Mouse (Mus musculus) effector memory CD4-positive, alpha-beta T cell, adult 7 months (primary cell): ENCODE data around the gene Dchs1. TPM values are rescaled to one million over a fixed set of nuclear protein-coding genes. Genes with fewer than 3 reads are reported as not detected.

Experiments
- polyA plus RNA-seq: library from polyadenylated mRNA; unstranded; fragments of 100-300 nt; shearing (Covaris generic); gene quantifications from one replicate; pipeline ENCODE4 v1.2.1, GENCODE M21; 2017

The Dchs1 gene
- not detected for polyA plus RNA-seq

DNA sequence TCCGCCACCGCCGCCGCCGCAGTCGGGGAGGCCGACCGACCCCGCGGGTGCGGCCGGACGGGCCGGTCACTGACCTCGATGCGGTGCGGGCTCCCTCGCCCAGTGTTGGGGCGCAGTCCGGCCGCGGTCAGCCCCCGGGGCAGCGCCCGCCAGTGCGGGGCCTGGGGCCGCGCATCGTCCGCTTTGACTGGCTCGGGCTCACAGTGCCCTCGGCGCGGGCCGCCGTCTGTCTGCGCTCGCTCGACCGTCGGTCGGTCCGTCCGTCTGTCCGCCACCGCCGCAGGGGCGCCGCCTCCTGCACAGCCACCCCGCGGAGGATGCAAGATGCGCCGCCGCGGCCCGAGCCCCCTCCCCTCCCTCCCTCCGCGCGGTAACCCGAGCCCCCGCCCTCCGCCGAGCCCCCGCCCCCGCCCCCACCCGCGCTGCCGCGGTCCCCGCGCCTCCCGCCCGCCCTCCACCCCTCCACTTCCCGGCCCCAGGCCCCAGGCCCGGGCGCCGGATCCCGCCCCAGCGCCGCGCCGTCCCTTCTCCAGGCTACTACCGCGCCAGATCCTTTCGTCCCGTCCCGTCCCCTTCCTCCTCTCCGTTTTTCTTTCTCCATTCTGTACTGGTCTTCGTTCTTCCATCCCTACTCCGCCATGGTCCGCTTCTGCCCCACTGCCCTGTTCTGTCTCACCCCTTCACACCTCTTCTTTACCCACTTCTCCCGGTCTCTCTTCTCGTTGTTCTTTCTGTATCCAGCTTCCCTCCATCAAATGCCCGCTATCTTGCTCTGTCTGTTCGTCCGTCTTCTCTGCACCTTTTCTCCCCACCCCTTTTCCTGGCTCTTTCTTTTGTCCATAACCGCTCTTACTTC, at the start of gene Dchs1:
Gene Dchs1, minus strand, starts transcription at position 370 of the 856 bp plus-strand sequence.

DNA sequence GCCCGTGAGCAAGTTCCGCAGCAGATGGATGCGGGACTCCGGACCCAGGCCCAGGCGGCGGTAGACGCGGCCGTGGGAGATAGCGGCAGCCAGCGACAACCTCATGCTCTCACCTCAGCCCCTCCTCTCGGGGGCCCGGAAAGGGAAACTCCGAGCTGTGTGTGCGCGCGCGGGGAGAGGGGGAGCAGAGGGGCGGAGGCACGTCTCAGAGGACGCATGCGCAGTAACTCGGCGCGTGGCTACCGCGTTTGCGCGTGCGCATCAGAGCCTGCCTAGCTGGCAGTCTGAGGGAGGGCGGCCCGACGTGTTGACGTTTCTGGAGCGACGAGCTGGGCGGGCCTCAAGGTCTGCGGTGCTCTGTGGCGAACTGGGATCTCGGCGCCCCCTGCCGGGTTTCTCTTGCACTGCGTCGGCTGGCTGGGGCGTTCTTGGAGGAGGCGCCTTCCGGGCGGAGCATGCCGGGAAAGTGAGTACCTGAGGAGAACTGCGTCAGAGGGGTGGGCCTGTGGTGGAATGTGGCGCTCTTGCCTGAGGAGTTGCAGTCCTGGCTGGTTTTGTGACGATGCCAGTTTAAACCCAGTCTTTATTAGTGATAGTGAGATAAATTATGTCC, 23.5 kb upstream of the Dchs1 start, which contains the start of gene Mrpl17:
Gene Mrpl17, minus strand, starts transcription at position 223 of the 613 bp plus-strand sequence.

DNA sequence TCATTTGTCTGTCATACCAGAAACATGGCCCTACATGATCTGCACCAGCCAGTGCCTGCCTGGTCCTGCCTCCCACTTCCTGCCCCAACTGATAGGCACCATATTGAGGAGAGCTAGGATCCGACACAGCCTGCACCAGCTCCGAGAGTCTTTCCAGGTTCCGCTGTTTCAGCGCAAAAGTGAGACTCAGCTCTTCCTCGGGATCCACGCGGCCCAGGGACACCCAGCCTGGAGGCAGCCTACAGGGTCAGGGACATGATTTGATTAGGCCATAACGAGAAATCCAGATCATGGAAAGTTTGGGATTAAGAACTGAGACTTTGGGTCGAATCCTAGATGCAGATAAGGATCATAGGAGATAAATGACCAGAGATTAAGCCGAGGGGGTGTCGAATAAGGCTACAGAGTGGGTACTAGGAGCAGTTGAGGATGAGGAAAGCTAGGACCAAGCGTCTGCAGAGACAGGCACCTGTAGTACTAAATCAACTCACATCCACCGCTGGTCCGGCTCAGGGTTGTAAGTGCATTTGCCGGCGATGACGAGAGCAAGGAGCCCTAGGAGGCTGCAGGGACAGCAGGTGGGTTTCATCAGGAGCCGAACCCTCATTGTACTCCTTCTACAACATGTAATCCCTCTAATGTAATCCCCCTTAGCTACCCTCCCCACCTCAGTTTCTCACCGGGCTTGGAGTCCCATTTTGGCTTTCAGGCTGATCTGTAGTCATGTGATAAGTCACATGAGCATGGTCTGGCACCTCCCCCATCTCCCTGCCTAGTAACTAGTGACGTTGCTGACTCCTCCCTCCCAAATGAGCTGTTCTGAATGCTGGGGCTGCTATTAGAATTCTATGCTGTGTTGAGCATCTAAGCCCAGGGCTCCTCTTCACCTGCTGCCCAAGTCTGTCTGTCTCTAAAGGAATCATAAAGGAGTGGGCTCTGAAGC, 35.7 kb downstream of the Dchs1 start, which contains the start of gene Tpp1:
Gene Tpp1, minus strand, starts transcription at position 745 of the 943 bp plus-strand sequence.

DNA sequence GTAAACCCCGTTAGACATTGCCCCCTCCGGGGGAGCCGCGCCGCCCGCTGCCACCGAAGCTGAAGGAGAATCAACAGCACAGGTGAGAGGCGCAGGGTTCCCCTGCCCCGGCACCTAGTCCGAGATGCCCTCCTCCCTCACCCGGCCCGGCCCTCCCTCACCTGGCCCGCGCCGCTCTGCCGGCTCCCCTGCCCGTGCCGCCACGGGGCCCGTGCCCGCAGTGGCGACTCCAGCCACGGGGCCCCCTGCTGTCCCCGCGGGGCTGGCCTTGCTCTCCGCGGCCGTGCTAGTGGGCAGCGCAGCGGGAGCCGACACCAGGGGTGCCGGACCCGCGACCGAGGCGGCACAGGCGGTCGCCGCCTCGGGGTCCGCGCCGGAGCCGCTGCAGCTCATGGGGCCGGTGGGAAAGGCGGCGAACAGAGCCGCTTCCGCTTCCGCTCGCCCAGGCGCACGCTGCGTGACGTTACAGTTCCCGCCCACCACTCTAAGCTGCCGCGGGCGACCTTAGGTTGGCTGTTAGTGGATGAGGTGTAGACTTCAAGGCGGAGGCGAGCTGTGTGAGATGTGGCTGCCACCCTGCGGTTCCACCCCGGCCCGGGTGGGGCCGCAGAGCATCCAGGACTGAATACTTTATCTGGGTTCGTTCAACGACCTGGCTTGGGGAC, 43.4 kb downstream of the Dchs1 start, which contains the start of gene Taf10:
Gene Taf10, minus strand, starts transcription at position 436 of the 665 bp plus-strand sequence.

DNA sequence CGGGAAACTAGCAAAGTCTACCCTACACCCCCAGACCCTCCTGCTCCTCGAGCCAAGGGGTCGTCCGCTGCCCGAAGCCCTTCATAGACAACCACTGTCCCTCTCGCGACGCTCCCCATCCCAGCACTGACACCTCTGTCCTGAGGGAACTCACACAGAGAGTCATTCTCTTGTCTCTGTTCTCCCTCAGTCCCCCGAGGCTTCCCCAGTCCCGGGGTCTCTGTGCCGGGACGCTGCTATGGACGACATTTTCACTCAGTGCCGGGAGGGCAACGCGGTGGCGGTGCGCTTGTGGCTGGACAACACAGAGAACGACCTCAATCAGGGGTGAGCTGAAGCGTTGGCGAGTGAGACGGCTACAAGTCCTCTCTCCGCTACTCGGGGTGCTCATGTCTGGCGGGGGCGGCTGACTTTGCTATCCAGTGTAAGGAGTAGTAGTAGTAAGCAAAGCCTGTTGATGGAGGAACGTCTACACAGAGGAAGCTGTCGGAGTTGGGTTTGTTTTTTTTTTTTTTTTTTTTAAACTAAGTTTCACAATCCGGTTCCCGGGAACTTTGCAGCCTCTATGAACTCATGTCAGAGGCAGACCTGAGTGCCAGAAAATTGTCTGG, 50.4 kb downstream of the Dchs1 start, which contains the start of gene Rrp8:
Gene Rrp8, minus strand, starts transcription at position 475 of the 611 bp plus-strand sequence.

DNA sequence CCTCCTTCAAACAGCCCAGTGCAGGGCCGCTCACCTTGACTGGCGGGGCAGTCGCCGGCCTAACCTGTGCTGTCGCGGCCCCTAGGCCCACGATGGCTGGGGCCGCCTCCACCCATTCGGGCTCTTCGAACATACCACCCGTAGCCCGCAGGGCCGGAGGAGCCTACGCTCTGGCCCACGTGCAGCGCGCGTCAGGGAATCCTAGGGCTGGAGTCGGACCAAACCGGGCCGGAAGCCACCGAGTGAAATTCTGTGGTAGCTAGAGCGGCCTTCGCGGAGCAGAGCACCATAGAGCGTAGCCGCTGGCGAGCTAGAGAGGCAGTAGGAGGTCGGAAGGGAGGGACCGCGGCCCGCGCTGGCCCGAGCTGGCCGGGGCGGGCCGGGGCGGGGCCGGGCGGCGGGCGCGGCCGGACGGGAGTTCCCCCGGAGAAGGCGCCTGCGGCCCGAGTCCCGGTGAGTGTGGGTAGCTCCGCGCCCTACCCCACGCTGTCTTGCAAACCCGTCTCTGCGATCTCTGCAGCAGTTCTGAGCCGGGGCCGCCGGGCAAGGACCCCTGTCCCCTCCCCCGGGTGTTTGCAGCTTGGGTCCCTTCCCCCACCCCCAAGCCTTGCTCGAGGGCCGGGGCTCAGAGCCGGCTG, 51.1 kb downstream of the Dchs1 start, which contains the start of gene Ilk:
Gene Ilk, plus strand, starts transcription at position 329 of the 638 bp plus-strand sequence.

Other genes starting within 250 kb of the Dchs1 start
- 18.3 TPM for gene Smpd1, start 233.3 kb downstream of the Dchs1 start, polyA plus RNA-seq
- gene Apbb1, start 206.0 kb downstream of the Dchs1 start, polyA plus RNA-seq: 8.5 TPM
- not detected for gene Hpx, start 187.5 kb downstream of the Dchs1 start, polyA plus RNA-seq
- gene Trim3, start 154.1 kb downstream of the Dchs1 start, polyA plus RNA-seq: 4.5 TPM
- 97.1 TPM for gene Timm10b, start 147.6 kb downstream of the Dchs1 start, polyA plus RNA-seq
- 14.5 TPM for gene Arfip2, start 147.2 kb downstream of the Dchs1 start, polyA plus RNA-seq
- gene Gm45799, start 147.1 kb downstream of the Dchs1 start, polyA plus RNA-seq: 10.6 TPM
- 3.6 TPM for gene Dnhd1, start 136.8 kb downstream of the Dchs1 start, polyA plus RNA-seq
- gene Ilk, start 51.1 kb downstream of the Dchs1 start, polyA plus RNA-seq: 139 TPM
- gene Rrp8, start 50.3 kb downstream of the Dchs1 start, polyA plus RNA-seq: 15.7 TPM
- gene Taf10, start 43.3 kb downstream of the Dchs1 start, polyA plus RNA-seq: 283 TPM
- 65.4 TPM for gene Tpp1, start 35.4 kb downstream of the Dchs1 start, polyA plus RNA-seq
- gene Mrpl17, start 23.4 kb upstream of the Dchs1 start, polyA plus RNA-seq: 83.1 TPM
- 96.0 TPM for gene Gm4070, start 166.3 kb upstream of the Dchs1 start, polyA plus RNA-seq